Mouse (Mus musculus): ENCODE data around the gene Cdc37l1. TPM values are rescaled to one million over a fixed set of nuclear protein-coding genes. Genes with fewer than 3 reads are reported as not detected.

The Cdc37l1 gene
- polyA plus RNA-seq, 1 experiment from 2014 or later: 62.3 TPM

DNA sequence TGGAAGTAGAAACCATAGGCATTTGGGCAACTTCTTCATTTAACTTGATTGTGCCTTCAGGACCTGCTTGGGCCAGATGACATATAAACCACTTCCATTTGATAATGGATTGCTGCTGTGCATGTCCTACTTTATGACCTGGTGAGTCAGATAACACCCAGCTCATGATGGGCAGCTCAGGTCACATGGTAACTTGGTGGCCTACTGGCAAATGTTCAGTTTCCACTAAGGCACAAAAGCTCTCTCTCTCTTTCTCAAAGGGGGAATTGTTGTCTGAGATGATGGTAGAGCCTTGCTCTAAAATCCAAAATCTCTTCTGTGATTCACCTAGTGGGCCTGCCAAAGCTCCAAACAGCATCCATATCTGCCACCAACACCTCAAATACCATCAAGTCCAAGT, 42.5 kb downstream of the Cdc37l1 start:
- ATAC-seq (ENCODE audit: low FRiP score, low TSS enrichment): no peak
- no peak for DNase-seq

DNA sequence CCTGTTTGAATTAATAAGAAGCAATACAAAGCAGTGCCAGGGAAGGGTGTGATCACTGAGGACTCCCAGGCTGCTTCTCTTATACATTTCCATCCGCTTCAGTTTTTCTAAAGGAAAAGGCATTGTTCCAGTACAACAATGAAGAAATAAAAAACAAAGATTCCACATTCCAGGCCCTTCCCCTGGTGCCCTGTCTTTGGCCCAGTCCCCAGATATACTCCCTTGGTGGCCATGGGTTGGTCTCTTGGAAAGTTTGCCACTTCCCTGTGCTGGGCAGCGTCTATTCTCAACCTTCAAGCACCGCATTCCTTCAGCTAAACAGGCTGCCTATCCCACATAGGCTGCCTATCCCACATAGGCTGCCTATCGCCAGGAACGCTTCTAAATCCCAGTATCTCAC, 46.9 kb downstream of the Cdc37l1 start:
- no peak overlapping the region for H3K27ac ChIP-seq (replicated peaks; ENCODE audit: low read depth, low read length)
- DNase-seq (no peak), ATAC-seq (ENCODE audit: low FRiP score, low TSS enrichment) (no peak)
- no peaks in the 10 kb centered on the region for H3K27me3 ChIP-seq (ENCODE audit: control insufficient read depth, insufficient read depth, low read length)
- no peak overlapping the region for H3K4me3 ChIP-seq (replicated peaks; ENCODE audit: low read depth, low read length)
- no peak overlapping the region for H3K4me2 ChIP-seq (ENCODE audit: low read length)
- WGBS: 87% methylated on average over 5 of the region's 5 CpGs
- H3K9ac ChIP-seq (replicated peaks; ENCODE audit: low read length): no peak overlapping the region
- H3K4me1 ChIP-seq (ENCODE audit: control insufficient read depth, insufficient read depth, low read length): no peaks in the 10 kb centered on the region
- H3K9me3 ChIP-seq (ENCODE audit: control insufficient read depth, low read length): no peaks in the 10 kb centered on the region
- peaks cover 9% of the 10 kb centered on the region for H3K36me3 ChIP-seq (ENCODE audit: control insufficient read depth, insufficient read depth, low read length)

More for the DNA sequence above, 42.5 kb downstream of the Cdc37l1 start:
- no peaks in the 10 kb centered on the region for H3K27me3 ChIP-seq (ENCODE audit: control insufficient read depth, insufficient read depth, low read length)
- H3K4me2 ChIP-seq (ENCODE audit: low read length): no peak overlapping the region
- H3K27ac ChIP-seq (replicated peaks; ENCODE audit: low read depth, low read length): no peak overlapping the region
- peaks cover 9% of the 10 kb centered on the region for H3K36me3 ChIP-seq (ENCODE audit: control insufficient read depth, insufficient read depth, low read length)
- no peak overlapping the region for H3K4me3 ChIP-seq (replicated peaks; ENCODE audit: low read depth, low read length)
- H3K9me3 ChIP-seq (ENCODE audit: control insufficient read depth, low read length): no peaks in the 10 kb centered on the region
- H3K4me1 ChIP-seq (ENCODE audit: control insufficient read depth, insufficient read depth, low read length): no peaks in the 10 kb centered on the region
- H3K9ac ChIP-seq (replicated peaks; ENCODE audit: low read length): no peak overlapping the region

DNA sequence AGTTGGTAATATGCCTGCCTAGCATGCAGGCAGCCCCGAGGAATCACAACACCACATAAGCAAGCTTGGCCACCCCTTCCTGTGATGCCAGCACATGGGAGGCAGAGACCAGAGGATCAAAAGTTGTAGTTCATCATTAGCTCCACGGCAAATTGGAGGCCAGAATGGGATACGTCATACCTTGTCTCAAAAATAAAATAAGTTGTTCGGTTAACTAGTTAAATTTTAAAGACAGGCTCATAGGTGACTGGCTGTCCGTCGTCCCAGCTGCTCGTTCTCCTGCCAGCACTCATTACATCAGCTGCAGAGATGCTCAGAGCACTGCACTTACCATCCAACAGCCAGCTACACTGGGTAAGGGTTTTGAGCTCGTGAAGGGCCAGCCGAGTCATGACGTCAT, 47.4 kb downstream of the Cdc37l1 start:
- Histone ChIP-seq H3K4me3 (replicated peaks; ENCODE audit: low read depth, low read length) (no peak overlapping the region), H3K27ac (replicated peaks; ENCODE audit: low read depth, low read length) (no peak overlapping the region), H3K36me3 (ENCODE audit: control insufficient read depth, insufficient read depth, low read length) (peaks cover 9% of the 10 kb centered on the region), H3K4me2 (ENCODE audit: low read length) (no peak overlapping the region), H3K27me3 (ENCODE audit: control insufficient read depth, insufficient read depth, low read length) (no peaks in the 10 kb centered on the region), H3K9me3 (ENCODE audit: control insufficient read depth, low read length) (no peaks in the 10 kb centered on the region), H3K9ac (replicated peaks; ENCODE audit: low read length) (no peak overlapping the region), H3K4me1 (ENCODE audit: control insufficient read depth, insufficient read depth, low read length) (no peaks in the 10 kb centered on the region)
- ATAC-seq (ENCODE audit: low FRiP score, low TSS enrichment): no peak
- no peak for DNase-seq
- 93% methylated on average over 10 of the region's 10 CpGs for WGBS

DNA sequence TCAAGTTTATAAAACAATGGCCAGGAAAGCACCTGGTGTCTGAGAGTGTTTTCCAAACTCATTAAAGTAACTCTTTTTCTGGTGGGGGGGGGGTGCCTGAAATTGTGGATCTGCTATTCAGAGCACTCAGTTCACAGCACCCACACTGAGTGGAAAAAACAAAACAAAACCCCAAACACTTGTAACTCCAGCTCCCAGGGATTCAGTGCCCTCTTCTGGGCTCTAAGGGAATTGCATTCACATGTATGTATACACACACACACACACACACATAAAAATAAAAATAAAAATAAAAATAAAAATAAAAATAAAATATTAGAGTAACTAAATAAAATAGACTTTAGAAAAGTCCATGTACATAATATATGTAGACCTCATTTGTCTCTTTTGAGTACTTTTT, 49.2 kb downstream of the Cdc37l1 start:
- no peaks in the 10 kb centered on the region for H3K9me3 ChIP-seq (ENCODE audit: control insufficient read depth, low read length)
- no peak overlapping the region for H3K4me2 ChIP-seq (ENCODE audit: low read length)
- ATAC-seq (ENCODE audit: low FRiP score, low TSS enrichment): no peak
- H3K4me3 ChIP-seq (replicated peaks; ENCODE audit: low read depth, low read length): no peak overlapping the region
- H3K9ac ChIP-seq (replicated peaks; ENCODE audit: low read length): no peak overlapping the region
- H3K4me1 ChIP-seq (ENCODE audit: control insufficient read depth, insufficient read depth, low read length): peaks cover 5% of the 10 kb centered on the region
- H3K27me3 ChIP-seq (ENCODE audit: control insufficient read depth, insufficient read depth, low read length): no peaks in the 10 kb centered on the region
- H3K27ac ChIP-seq (replicated peaks; ENCODE audit: low read depth, low read length): no peak overlapping the region
- peaks cover 9% of the 10 kb centered on the region for H3K36me3 ChIP-seq (ENCODE audit: control insufficient read depth, insufficient read depth, low read length)
- no peak for DNase-seq

DNA sequence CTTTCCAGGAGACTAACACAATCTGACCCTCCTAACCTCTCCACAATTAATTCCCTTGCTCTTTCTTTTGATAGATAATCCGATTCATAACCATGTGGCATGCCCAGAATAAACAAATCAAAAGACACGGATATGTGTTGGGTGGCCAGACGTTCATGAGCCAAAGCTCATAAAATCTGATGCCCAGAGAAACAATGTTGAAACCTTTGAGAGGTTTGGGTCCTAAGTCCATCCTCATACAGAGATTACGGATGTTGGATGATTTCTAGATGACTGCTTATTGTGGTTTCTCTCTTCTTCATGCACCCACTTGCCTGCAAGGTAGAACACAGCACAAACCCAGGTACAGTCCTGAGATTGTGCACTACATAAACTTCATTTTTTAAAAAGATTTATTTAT, 50.1 kb downstream of the Cdc37l1 start:
- no peak overlapping the region for H3K9ac ChIP-seq (replicated peaks; ENCODE audit: low read length)
- no peak overlapping the region for H3K4me2 ChIP-seq (ENCODE audit: low read length)
- H3K36me3 ChIP-seq (ENCODE audit: control insufficient read depth, insufficient read depth, low read length): peaks cover 9% of the 10 kb centered on the region
- no peak overlapping the region for H3K4me3 ChIP-seq (replicated peaks; ENCODE audit: low read depth, low read length)
- H3K27ac ChIP-seq (replicated peaks; ENCODE audit: low read depth, low read length): no peak overlapping the region
- H3K4me1 ChIP-seq (ENCODE audit: control insufficient read depth, insufficient read depth, low read length): peaks cover 10% of the 10 kb centered on the region
- ATAC-seq (ENCODE audit: low FRiP score, low TSS enrichment): no peak
- no peaks in the 10 kb centered on the region for H3K27me3 ChIP-seq (ENCODE audit: control insufficient read depth, insufficient read depth, low read length)
- no peak for DNase-seq
- WGBS: 90% methylated on average over 4 of the region's 4 CpGs
- H3K9me3 ChIP-seq (ENCODE audit: control insufficient read depth, low read length): no peaks in the 10 kb centered on the region

DNA sequence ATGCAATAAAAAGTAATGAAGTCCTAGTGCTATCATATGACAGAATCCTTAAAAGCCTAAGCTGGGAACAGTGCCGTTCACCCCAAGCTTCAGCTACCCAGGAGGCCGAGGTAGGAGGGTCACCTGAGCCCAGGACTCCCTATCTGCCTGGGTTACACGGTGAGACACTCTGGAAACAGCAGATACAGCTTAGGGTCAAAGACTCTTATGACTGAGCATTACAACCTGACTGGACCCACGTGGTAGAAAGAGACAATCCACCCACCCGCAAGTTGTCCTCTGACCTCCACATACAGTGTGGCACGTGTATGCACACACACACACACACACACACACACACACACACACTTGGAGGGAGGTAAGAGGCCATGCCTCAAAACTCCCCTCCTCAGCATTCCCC, 52.0 kb downstream of the Cdc37l1 start:
- H3K9me3 ChIP-seq (ENCODE audit: control insufficient read depth, low read length): no peaks in the 10 kb centered on the region
- H3K9ac ChIP-seq (replicated peaks; ENCODE audit: low read length): no peak overlapping the region
- peaks cover 13% of the 10 kb centered on the region for H3K4me1 ChIP-seq (ENCODE audit: control insufficient read depth, insufficient read depth, low read length)
- no peak for DNase-seq
- no peak overlapping the region for H3K27ac ChIP-seq (replicated peaks; ENCODE audit: low read depth, low read length)
- H3K27me3 ChIP-seq (ENCODE audit: control insufficient read depth, insufficient read depth, low read length): no peaks in the 10 kb centered on the region
- no peak for ATAC-seq (ENCODE audit: low FRiP score, low TSS enrichment)
- no peak overlapping the region for H3K4me3 ChIP-seq (replicated peaks; ENCODE audit: low read depth, low read length)
- WGBS: 82% methylated on average over 6 of the region's 6 CpGs
- H3K4me2 ChIP-seq (ENCODE audit: low read length): no peak overlapping the region
- peaks cover 3% of the 10 kb centered on the region; the same call in 1 of the 2 replicates for H3K36me3 ChIP-seq (ENCODE audit: control insufficient read depth, insufficient read depth, low read length)

DNA sequence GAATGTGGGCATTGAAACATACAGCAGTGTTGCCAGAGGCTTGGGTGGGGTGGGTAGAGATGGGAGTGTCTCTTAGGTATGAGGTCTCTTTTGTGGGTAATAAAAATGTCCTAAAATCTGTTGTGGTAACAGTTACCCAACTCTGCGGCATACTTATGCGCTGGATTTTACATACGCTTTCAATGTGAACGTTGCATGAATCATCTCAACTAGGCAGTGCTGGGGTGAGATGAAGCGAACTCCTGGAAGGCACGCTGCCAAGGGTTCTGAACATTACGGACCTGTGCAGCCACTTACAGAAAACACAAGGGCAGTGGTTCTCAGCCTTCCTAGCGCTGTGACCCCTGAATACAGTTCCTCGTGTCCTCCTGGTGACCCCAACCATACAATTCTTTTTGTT, 52.5 kb downstream of the Cdc37l1 start:
- H3K9ac ChIP-seq (replicated peaks; ENCODE audit: low read length): no peak overlapping the region
- H3K9me3 ChIP-seq (ENCODE audit: control insufficient read depth, low read length): no peaks in the 10 kb centered on the region
- peaks cover 13% of the 10 kb centered on the region for H3K4me1 ChIP-seq (ENCODE audit: control insufficient read depth, insufficient read depth, low read length)
- H3K27ac ChIP-seq (replicated peaks; ENCODE audit: low read depth, low read length): no peak overlapping the region
- DNase-seq (no peak), ATAC-seq (ENCODE audit: low FRiP score, low TSS enrichment) (no peak)
- H3K4me3 ChIP-seq (replicated peaks; ENCODE audit: low read depth, low read length): no peak overlapping the region
- no peak overlapping the region for H3K4me2 ChIP-seq (ENCODE audit: low read length)
- WGBS: 91% methylated on average over 9 of the region's 9 CpGs
- no peaks in the 10 kb centered on the region for H3K27me3 ChIP-seq (ENCODE audit: control insufficient read depth, insufficient read depth, low read length)
- H3K36me3 ChIP-seq (ENCODE audit: control insufficient read depth, insufficient read depth, low read length): no peaks in the 10 kb centered on the region

DNA sequence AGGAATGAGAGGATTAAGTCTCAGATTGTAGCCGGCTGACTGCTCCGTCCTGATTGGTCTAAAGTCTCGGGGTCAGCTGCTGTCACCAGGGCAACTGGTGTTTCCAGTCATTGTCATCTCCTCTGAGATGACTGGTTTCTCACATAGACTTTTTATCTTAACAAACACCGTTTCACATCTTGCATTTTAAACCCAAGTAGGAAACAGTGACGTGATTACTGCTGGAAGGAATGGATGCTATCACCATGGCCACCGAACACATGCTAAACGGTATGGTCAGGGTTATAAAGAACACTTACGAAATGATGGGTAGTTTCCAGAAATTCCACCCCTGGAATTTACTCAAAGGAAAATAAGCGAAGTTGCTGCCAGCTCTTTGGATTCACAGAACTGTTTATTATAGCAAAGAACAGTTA, 54.2 kb downstream of the Cdc37l1 start:
- peaks cover 13% of the 10 kb centered on the region for H3K4me1 ChIP-seq (ENCODE audit: control insufficient read depth, insufficient read depth, low read length)
- H3K27me3 ChIP-seq (ENCODE audit: control insufficient read depth, insufficient read depth, low read length): no peaks in the 10 kb centered on the region
- H3K36me3 ChIP-seq (ENCODE audit: control insufficient read depth, insufficient read depth, low read length): no peaks in the 10 kb centered on the region
- H3K4me2 ChIP-seq (ENCODE audit: low read length): peak overlapping the region; percentile 2; the same call in 1 of the 2 replicates
- no peak overlapping the region for H3K9ac ChIP-seq (replicated peaks; ENCODE audit: low read length)
- ATAC-seq (ENCODE audit: low FRiP score, low TSS enrichment): no peak; the same call in 1 of the 2 replicates
- no peak overlapping the region for H3K4me3 ChIP-seq (replicated peaks; ENCODE audit: low read depth, low read length)
- no peak overlapping the region for H3K27ac ChIP-seq (replicated peaks; ENCODE audit: low read depth, low read length)
- DNase-seq: peak; percentile 54
- 8% methylated on average over 9 of the region's 9 CpGs for WGBS
- no peaks in the 10 kb centered on the region for H3K9me3 ChIP-seq (ENCODE audit: control insufficient read depth, low read length)

DNA sequence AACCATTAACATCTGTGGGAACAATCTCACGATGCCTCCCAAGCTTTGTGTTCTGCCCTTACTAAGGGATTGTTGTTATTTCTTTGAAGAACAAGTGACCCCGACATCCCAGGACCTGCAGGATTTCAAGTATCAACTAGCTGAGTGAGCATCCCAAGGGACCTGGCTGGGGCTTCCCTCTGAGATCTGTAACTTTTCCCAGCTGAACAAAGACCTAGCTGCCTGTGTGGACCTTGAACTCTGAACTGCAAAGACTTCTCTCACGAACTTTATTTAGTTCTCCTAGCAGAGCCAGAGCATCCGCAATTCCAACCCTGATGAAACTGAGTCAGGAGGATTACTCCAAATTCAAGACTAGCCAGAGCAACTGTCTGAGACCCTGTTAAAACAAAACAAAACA, 55.2 kb downstream of the Cdc37l1 start:
- Histone ChIP-seq H3K4me3 (replicated peaks; ENCODE audit: low read depth, low read length) (no peak overlapping the region), H3K27ac (replicated peaks; ENCODE audit: low read depth, low read length) (no peak overlapping the region), H3K4me2 (ENCODE audit: low read length) (peak overlapping the region; percentile 76; the same call in 1 of the 2 replicates), H3K27me3 (ENCODE audit: control insufficient read depth, insufficient read depth, low read length) (no peaks in the 10 kb centered on the region), H3K4me1 (ENCODE audit: control insufficient read depth, insufficient read depth, low read length) (peaks cover 13% of the 10 kb centered on the region), H3K36me3 (ENCODE audit: control insufficient read depth, insufficient read depth, low read length) (no peaks in the 10 kb centered on the region), H3K9ac (replicated peaks; ENCODE audit: low read length) (no peak overlapping the region), H3K9me3 (ENCODE audit: control insufficient read depth, low read length) (no peaks in the 10 kb centered on the region)
- ATAC-seq (ENCODE audit: low FRiP score, low TSS enrichment) (no peak), DNase-seq (no peak)
- 46% methylated on average over 4 of the region's 4 CpGs for WGBS
